Mouse (Mus musculus) neural tube, embryonic 15.5 days (tissue): ENCODE measurements around the gene Ccdc157. TPM values are rescaled to one million over a fixed set of nuclear protein-coding genes. Genes with fewer than 3 reads are reported as not detected.

ENCODE experiments used
- ATAC-seq: fragments of 200-750 bp; cut with Nextera tagmentation; 2 replicates; pipeline ENCODE4 v1.8.0; 2017; ENCODE audit warnings: mild to moderate bottlenecking, moderate TSS enrichment, moderate library complexity; ENCODE audit not compliant: low FRiP score
- H3K27ac ChIP-seq: fragments of 300-500 bp; sonication (generic); replicated peaks from 2 replicates; pipeline ENCODE4 v1.5.1; 2015; ENCODE audit warnings: mild to moderate bottlenecking, inconsistent platforms
- H3K27me3 ChIP-seq: fragments of 300-500 bp; sonication (generic); replicated peaks from 2 replicates; pipeline ENCODE4 v1.6.1; 2015; ENCODE audit warnings: inconsistent platforms
- H3K36me3 ChIP-seq: fragments of 300-500 bp; sonication (generic); 2 replicates; pipeline ENCODE4 v1.6.1; 2015; ENCODE audit warnings: inconsistent platforms
- H3K4me1 ChIP-seq: fragments of 300-500 bp; sonication (generic); 2 replicates; pipeline ENCODE4 v1.6.1; 2015; ENCODE audit warnings: inconsistent platforms
- H3K4me2 ChIP-seq: fragments of 300-500 bp; sonication (generic); 2 replicates; pipeline ENCODE4 v1.6.1; 2015; ENCODE audit warnings: inconsistent platforms, mild to moderate bottlenecking, moderate library complexity
- H3K4me3 ChIP-seq: fragments of 300-500 bp; sonication (generic); replicated peaks from 2 replicates; pipeline ENCODE4 v1.5.1; 2015; ENCODE audit warnings: mild to moderate bottlenecking, inconsistent platforms
- H3K9ac ChIP-seq: fragments of 300-500 bp; sonication (generic); replicated peaks from 2 replicates; pipeline ENCODE4 v1.6.1; 2015; ENCODE audit warnings: mild to moderate bottlenecking, inconsistent platforms
- H3K9me3 ChIP-seq: fragments of 300-500 bp; sonication (generic); replicated peaks from 2 replicates; pipeline ENCODE4 v1.6.1; 2016; ENCODE audit warnings: inconsistent platforms
- WGBS: fragments of 180-500 bp; shearing (Covaris S2); methylation state at CpG from one replicate; pipeline ENCODE4 v1.1.7; 2015; ENCODE audit warnings: mixed read lengths; 5-methylcytosine and 5-hydroxymethylcytosine counted together
- polyA plus RNA-seq: library from polyadenylated mRNA; unstranded; fragments of >200 nt; fragmentation: Nextera tagmentation; extraction: Ambion mirVana; gene quantifications from 2 replicates; pipeline ENCODE4 v1.2.1, GENCODE M21; 2015

Ccdc157 gene
- 7.5 and 10.0 TPM in 2 replicates for polyA plus RNA-seq

DNA sequence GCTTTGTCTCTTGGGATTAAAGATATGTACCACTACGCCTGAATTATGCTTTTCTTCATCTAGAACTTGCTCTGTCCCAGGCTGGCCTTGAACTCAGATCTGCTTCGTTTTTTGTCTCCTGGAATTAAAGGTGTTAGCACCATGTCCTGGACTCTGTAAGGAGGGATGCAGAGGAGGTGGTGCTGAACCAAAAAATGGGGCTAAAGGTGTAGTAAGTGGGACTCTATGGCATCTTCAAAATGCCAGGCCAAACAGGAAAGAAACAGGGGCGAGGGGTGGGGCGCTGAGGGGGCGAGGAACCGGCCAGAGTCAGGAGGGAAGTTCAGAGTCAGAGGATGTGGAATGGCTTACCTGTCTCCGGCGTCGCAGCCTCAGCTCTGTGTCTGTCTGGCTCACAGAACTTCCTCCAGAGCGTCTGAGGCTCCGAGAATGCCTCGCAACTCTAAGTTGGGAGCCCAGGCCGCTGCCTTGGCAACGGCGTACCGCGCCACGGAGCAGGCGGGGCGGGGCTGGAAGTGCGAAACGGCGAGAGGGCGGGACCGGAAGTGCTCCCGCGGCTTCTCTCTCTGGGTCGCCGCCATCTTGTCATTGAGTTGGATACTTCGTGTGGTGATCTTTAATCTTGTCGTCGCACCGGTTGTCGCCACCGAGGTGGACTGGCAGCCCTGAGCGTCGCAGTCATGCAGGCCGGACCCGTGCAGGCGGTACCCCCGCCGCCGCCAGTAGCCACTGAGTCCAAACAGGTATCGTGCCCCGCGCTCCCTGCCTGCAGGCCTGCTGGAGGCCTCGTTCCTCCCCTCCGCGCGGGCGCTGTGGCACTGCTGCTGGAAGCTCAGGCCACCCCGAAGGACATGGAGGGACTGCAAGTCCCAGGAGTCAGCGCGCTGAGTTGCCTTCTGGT, at the start of gene Ccdc157, which contains the start of gene Sf3a1:
Gene Ccdc157 (minus strand): TSS at position 486 of the 901 bp plus-strand sequence.
Gene Sf3a1 (plus strand): TSS at position 543 of the 901 bp plus-strand sequence.
- peaks cover 33% of the 10 kb centered on the region for H3K36me3 ChIP-seq
- H3K4me2 ChIP-seq: peak within 1 kb of the TSS; percentile 88
- peaks cover 55% of the 10 kb centered on the region for H3K4me1 ChIP-seq
- H3K9me3 ChIP-seq: no peaks in the 10 kb centered on the region
- peak; percentile 97 for ATAC-seq
- 2% methylated on average over 51 of the region's 54 CpGs for WGBS
- H3K9ac ChIP-seq: peak within 1 kb of the TSS; percentile 92
- H3K27me3 ChIP-seq: no peaks in the 10 kb centered on the region
- peak within 1 kb of the TSS; percentile 96 for H3K27ac ChIP-seq
- H3K4me3 ChIP-seq: peak within 1 kb of the TSS; percentile 91

DNA sequence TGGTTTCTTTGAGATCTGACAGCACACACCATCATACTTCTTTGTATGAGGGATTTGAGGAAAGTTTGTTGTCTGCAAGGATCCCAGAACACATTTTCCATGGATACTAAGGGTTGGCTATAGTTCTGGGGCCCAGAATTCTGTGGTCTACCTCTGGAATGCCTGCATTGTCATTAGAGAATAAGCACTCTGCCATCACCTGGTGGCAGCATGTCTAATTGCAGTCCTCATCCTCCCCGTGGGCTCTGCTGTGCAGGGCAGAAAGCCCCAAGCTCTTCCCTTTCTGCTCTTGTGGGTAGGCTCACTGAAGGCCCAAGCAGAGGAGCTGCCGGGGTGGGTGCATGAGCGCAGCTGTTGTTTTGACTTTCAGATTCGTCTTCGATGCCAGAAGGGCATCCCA, 49.5 kb upstream of the Ccdc157 start:
- 85% methylated on average over 5 of the region's 5 CpGs for WGBS

DNA sequence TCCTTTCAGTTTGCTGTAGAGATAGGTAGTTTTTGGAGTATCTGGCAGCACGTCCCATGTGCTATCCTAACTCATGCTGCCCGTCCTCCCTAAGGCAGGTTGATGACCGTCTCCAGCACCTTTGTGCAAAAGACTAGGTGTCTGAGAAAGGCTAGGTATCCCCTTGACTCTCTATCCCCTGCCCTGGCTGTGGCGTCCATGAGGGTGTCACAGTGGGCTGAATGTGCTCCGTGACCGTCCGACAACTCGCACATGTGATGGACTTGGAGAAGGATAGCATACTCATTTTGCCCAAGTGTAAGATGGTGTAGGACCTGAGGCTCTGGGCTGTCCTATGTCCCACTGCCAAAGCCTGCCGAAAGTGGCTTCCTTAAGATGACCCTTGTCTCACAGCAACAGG, 47.6 kb upstream of the Ccdc157 start:
- WGBS: 94% methylated on average over 9 of the region's 9 CpGs
- H3K9ac ChIP-seq: no peak overlapping the region
- no peak overlapping the region for H3K27ac ChIP-seq
- H3K4me2 ChIP-seq: no peak overlapping the region
- peaks cover 8% of the 10 kb centered on the region; the same call in 1 of the 2 replicates for H3K4me1 ChIP-seq
- no peak for ATAC-seq
- no peaks in the 10 kb centered on the region for H3K9me3 ChIP-seq
- H3K4me3 ChIP-seq: no peak overlapping the region
- peaks cover 53% of the 10 kb centered on the region for H3K36me3 ChIP-seq
- no peaks in the 10 kb centered on the region for H3K27me3 ChIP-seq

More for the DNA sequence above, 49.5 kb upstream of the Ccdc157 start:
- H3K27ac ChIP-seq: no peak overlapping the region
- peaks cover 72% of the 10 kb centered on the region for H3K36me3 ChIP-seq
- no peaks in the 10 kb centered on the region for H3K4me1 ChIP-seq
- no peak overlapping the region for H3K4me2 ChIP-seq
- no peak overlapping the region for H3K4me3 ChIP-seq
- H3K27me3 ChIP-seq: no peaks in the 10 kb centered on the region
- ATAC-seq: no peak
- H3K9me3 ChIP-seq: no peaks in the 10 kb centered on the region
- H3K9ac ChIP-seq: no peak overlapping the region

DNA sequence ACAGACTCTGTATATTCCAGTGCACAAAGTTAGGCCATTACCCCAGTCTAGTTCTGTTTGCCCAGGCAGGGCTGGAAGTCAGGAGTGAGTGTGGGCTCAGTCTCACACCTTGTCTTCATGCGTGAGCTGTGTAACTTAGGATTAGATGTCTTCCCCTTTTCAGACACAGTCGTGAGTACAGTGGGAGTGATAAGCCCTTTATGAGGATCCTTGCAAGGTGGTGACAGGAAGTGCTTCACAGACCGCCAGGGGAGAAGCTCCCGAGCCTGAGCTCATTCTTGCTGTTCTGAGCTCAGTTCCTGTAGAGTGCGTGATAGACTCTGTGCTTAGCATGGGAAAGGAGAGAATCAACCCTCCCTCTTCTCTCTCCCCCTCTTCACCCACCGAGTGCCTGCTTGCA, 46.5 kb upstream of the Ccdc157 start:
- no peak for ATAC-seq
- 83% methylated on average over 6 of the region's 6 CpGs for WGBS
- peaks cover 45% of the 10 kb centered on the region for H3K36me3 ChIP-seq

DNA sequence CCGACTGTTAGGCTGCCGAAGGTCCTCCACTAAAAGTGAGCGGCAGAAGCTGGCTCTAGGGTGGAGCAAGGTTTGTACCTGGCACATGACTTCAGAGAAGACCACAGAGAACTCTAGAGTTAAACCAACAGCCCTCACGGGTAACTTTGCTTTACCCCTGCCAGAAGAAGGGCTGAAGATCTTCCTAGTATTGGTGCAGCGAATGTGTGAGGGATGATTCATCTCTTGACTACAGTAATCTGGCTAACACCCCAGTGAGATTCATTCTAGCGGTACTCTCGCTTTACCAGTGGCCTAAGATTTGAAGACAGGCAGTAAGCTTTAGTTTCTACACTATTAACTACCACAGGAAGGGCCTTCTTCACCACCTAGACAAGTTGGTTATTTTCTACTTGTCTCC, 45.9 kb upstream of the Ccdc157 start:
- Histone ChIP-seq H3K27ac (no peak overlapping the region), H3K4me2 (no peak overlapping the region), H3K4me1 (peaks cover 11% of the 10 kb centered on the region; the same call in 1 of the 2 replicates), H3K27me3 (no peaks in the 10 kb centered on the region), H3K9me3 (no peaks in the 10 kb centered on the region), H3K9ac (no peak overlapping the region), H3K36me3 (peaks cover 40% of the 10 kb centered on the region), H3K4me3 (no peak overlapping the region)
- WGBS: 90% methylated on average over 7 of the region's 7 CpGs
- no peak for ATAC-seq

More for the DNA sequence above, 46.5 kb upstream of the Ccdc157 start:
- Histone ChIP-seq H3K4me2 (no peak overlapping the region), H3K27ac (no peak overlapping the region), H3K9me3 (no peaks in the 10 kb centered on the region), H3K4me1 (peaks cover 11% of the 10 kb centered on the region; the same call in 1 of the 2 replicates), H3K9ac (no peak overlapping the region), H3K4me3 (no peak overlapping the region), H3K27me3 (no peaks in the 10 kb centered on the region)

DNA sequence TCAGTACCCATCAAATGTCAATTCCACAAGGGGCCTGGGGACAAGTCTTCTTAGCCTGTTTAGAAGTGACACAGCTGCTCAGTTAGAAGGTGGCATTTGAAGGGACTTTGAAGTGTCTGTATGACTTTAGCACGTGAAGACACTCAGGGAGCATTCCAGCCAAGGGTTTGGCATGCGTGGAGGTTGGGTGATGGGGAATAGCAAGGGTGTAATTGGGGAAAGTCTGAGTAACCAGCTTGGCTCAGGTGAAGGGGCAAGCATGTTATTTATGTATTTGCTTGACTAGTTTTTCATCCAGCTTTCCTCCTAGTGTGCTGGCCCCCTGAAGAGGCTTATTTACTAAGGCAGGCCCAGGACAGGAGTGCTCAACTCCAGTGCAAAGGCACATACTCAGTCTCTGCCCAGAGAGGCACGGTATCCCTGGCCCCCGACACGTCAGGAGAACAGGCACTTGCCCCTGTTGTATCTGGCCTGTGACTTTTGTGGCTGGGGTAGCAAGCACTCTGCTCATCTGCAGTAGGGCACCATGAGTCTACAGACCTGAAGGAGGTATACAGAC, 45.1 kb upstream of the Ccdc157 start:
- Histone ChIP-seq H3K4me1 (peaks cover 11% of the 10 kb centered on the region; the same call in 1 of the 2 replicates), H3K4me3 (no peak overlapping the region), H3K9me3 (no peaks in the 10 kb centered on the region), H3K27me3 (no peaks in the 10 kb centered on the region), H3K27ac (no peak overlapping the region), H3K4me2 (no peak overlapping the region), H3K9ac (no peak overlapping the region), H3K36me3 (peaks cover 32% of the 10 kb centered on the region)
- ATAC-seq: no peak
- 91% methylated on average over 5 of the region's 5 CpGs for WGBS

DNA sequence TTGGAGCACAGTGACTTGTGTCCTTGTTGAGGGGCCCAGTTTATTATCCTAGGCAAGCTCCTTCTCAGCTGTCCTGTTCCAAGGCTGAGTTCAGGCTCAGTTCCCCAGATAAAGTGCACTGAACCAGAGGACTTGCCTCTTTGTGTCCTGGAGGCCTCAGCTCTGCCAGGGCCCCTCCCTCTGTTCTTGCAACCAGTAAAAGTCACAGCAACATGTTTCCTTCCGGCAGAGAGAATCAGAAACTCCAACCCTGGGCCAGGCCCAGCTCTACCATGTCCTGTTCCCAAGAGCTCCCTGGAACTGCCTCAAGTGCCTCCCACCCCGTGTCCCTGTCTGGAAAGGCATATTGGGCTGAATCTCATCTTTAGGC, 43.6 kb upstream of the Ccdc157 start:
- no peak overlapping the region for H3K4me3 ChIP-seq
- peaks cover 23% of the 10 kb centered on the region for H3K36me3 ChIP-seq
- H3K4me1 ChIP-seq: peaks cover 11% of the 10 kb centered on the region; the same call in 1 of the 2 replicates
- ATAC-seq: no peak
- no peak overlapping the region for H3K4me2 ChIP-seq
- H3K27ac ChIP-seq: peak overlapping the region; percentile 56
- no peaks in the 10 kb centered on the region for H3K27me3 ChIP-seq
- H3K9ac ChIP-seq: no peak overlapping the region
- 39% methylated on average over 2 of the region's 2 CpGs for WGBS
- H3K9me3 ChIP-seq: no peaks in the 10 kb centered on the region

DNA sequence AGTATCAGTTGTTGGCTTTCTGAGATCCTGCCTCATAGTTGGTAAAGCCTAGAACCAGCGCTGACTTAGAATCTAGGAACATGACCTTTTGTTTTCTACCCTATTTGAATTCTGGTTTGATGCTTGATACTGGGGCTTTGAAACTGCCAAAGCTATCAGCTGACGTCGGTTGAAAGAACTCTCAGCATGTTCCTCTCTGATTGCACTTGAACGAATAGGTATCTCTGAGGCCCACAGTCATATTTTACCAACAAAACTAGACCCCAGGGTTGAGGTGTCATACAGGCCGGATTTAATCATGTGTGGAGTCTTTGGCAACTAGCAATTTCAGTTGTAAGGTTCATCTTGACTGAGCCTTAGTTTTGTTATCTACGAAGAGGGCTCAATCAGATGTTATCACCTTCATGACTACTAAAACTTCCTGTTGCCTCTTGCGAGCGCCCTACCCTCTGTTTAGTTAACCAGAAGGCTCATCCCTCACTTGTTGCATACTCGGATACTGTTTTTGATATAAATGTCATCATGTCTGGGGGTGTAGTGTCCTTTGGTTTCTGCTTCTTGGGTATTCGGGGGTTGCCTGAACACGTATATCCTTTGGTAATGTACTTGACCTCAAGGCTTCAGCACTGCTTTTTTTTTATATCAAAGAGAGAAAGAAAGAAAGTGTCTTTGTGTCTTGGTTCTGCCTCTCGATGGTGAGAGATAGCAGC, 43.1 kb upstream of the Ccdc157 start:
- no peak for ATAC-seq
- Histone ChIP-seq H3K4me2 (no peak overlapping the region), H3K4me3 (no peak overlapping the region), H3K27me3 (no peaks in the 10 kb centered on the region), H3K9me3 (no peaks in the 10 kb centered on the region), H3K9ac (no peak overlapping the region), H3K36me3 (peaks cover 18% of the 10 kb centered on the region), H3K27ac (peak overlapping the region; percentile 56), H3K4me1 (peaks cover 11% of the 10 kb centered on the region; the same call in 1 of the 2 replicates)
- WGBS: 77% methylated on average over 12 of the region's 12 CpGs

DNA sequence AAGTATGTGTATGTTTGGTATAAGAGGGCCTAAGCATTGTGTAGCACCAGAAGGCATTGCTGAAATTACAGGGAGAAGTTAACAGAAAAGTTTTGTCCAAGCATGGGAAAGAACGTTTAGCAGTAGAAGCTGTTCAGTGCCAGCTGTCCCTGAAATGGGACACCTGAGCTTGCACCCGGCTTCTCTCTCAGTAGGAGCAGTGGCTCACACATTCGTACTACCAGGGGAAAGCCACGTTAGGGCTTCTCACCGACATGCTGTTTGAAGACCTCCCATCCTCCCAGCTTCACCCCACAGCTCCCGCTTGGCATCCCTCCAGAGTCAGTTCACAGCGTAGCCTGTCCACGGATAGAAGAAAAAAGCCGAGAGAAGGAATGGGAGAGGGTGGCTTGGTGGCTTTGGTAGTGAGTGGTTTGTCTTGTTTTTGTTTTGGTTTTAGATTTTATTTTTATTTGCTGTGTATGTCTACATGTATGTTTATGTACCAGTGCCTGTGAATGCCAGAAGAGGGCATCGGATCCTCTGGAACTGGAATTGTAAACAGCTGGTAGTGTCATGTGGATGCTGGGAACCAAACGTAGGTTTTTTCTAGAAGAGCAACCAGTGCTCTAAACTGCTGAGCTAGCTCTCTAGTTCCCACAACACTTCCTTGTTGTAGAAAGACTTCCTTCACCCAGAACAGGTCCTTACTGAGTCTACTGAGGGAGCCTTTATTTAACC, 42.0 kb upstream of the Ccdc157 start:
- H3K9ac ChIP-seq: no peak overlapping the region
- H3K36me3 ChIP-seq: peaks cover 8% of the 10 kb centered on the region
- H3K4me3 ChIP-seq: no peak overlapping the region
- no peak for ATAC-seq
- no peaks in the 10 kb centered on the region for H3K27me3 ChIP-seq
- H3K9me3 ChIP-seq: no peaks in the 10 kb centered on the region
- H3K4me1 ChIP-seq: peaks cover 11% of the 10 kb centered on the region; the same call in 1 of the 2 replicates
- WGBS: 70% methylated on average over 11 of the region's 11 CpGs
- no peak overlapping the region for H3K27ac ChIP-seq
- H3K4me2 ChIP-seq: no peak overlapping the region

DNA sequence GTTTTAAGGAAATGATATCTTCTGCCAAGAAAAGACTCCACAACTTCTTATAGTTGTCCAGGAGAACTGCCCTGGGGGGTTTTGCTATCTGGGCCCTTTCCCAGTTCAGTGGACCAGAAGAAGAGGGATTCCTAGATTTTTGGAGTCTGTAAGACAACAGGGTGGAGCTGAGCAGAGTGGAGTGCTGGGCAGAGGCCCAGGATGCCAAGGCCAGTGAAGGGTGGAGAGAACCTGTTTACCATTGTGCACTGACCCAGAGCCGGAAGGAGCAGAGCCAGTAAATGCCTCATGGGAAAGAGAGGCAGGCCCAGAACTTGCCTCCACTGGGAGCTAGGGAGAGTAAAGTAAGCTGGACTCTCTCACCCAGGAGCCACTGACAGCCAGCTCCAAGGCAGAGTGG, 37.6 kb upstream of the Ccdc157 start:
- Histone ChIP-seq H3K4me2 (no peak overlapping the region), H3K4me3 (no peak overlapping the region), H3K27me3 (no peaks in the 10 kb centered on the region), H3K9ac (no peak overlapping the region), H3K9me3 (no peaks in the 10 kb centered on the region), H3K27ac (no peak overlapping the region), H3K36me3 (no peaks in the 10 kb centered on the region), H3K4me1 (peaks cover 3% of the 10 kb centered on the region; the same call in 1 of the 2 replicates)
- 94% methylated on average over 1 of the region's 1 CpGs for WGBS
- ATAC-seq: no peak

DNA sequence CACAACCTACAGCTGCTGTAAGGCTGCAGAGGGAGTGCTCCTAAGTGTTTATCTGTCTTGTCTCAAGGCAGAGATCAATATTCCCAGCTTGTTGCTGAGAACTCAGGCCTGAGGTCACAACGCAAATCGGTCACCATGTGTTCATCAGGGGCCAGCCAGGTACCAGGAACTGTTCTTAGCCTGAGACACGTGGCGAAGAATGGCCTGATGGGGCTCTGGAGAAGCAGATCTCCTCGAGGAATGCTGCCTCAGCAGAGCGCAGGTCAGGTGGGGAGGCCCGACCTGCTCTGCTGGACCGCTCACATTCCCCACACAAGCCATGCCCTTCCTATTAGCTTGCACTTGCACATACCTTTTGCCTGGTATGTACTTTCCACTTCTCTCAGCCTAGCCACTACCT, 36.5 kb upstream of the Ccdc157 start:
- no peak overlapping the region for H3K4me2 ChIP-seq
- H3K9ac ChIP-seq: no peak overlapping the region
- H3K27ac ChIP-seq: no peak overlapping the region
- WGBS: 67% methylated on average over 8 of the region's 8 CpGs
- no peak overlapping the region for H3K4me3 ChIP-seq
- H3K9me3 ChIP-seq: no peaks in the 10 kb centered on the region
- peaks cover 6% of the 10 kb centered on the region; the same call in 1 of the 2 replicates for H3K4me1 ChIP-seq
- no peak for ATAC-seq
- H3K36me3 ChIP-seq: no peaks in the 10 kb centered on the region
- no peaks in the 10 kb centered on the region for H3K27me3 ChIP-seq
